Comparison of ENCODE assay signal across 19 mouse cellular contexts in the genomic region with DNA sequence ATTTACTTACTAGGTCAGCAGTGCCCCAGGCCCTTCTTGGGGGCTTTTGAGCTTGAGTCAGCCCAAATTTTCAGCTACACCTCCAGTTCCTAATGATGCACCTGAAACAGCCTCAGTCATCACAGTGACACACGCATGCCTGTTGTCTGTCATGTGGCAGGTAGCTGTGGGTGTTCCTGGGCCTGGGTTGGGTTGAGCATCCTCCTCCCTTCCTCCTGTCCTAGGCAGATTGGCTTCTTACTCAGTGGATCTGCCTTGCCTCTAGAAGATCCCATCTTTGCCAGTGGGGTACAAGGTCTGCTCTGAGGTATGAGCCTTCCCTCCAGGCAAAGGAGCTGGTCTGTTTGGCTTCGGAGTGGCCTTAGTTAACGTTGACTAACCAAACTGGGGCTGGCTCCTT. TPM values are rescaled to one million over a fixed set of nuclear protein-coding genes. Genes with fewer than 3 reads are reported as not detected.
DNase-seq lines count a peak whose midpoint lies in the region; ATAC-seq and TF ChIP-seq lines count a peak whose summit lies in the region.
"Had no signal": no experiment of that assay in that cellular context is flagged by ENCODE, and none has a peak within 500 bp of the region (broad histone marks: within the 10 kb centered on the region; RNA-seq: fewer than 3 reads in every experiment).

No protein-coding gene starts in this region.

- peaks cover 9% of the 10 kb centered on the region for H3K79me2 ChIP-seq in myocyte (ENCODE audit: control insufficient read depth, insufficient read depth)

- H3K27me3 ChIP-seq in heart, embryonic 11.5 days (ENCODE audit: control insufficient read depth, insufficient read depth, low read length): no peaks in the 10 kb centered on the region
- H3K27me3 ChIP-seq in neural tube, embryonic 13.5 days: no peaks in the 10 kb centered on the region
- H3K27me3 ChIP-seq in embryonic facial prominence, embryonic 15.5 days: no peaks in the 10 kb centered on the region
- no peaks in the 10 kb centered on the region for H3K27me3 ChIP-seq in myocyte (ENCODE audit: control insufficient read depth, insufficient read depth, insufficient read length)
- H3K27me3 ChIP-seq in forebrain, postnatal 0 days (ENCODE audit: insufficient read depth, low read length): no peaks in the 10 kb centered on the region
- H3K27me3 ChIP-seq: embryonic facial prominence, embryonic 12.5 days; forebrain, embryonic 15.5 days; hindbrain, embryonic 15.5 days had no signal

- no peak overlapping the region for H3K4me2 ChIP-seq in heart, embryonic 11.5 days
- peak overlapping the region; percentile 88; the same call in 1 of the 2 replicates for H3K4me2 ChIP-seq in neural tube, embryonic 13.5 days
- no peak overlapping the region for H3K4me2 ChIP-seq in embryonic facial prominence, embryonic 15.5 days (replicated peaks)
- no peak overlapping the region for H3K4me2 ChIP-seq in myocyte (ENCODE audit: low read depth)
- H3K4me2 ChIP-seq in forebrain, postnatal 0 days (ENCODE audit: low read depth): no peak overlapping the region
- H3K4me2 ChIP-seq: embryonic facial prominence, embryonic 12.5 days; forebrain, embryonic 15.5 days had no signal

- H3K9me3 ChIP-seq in heart, embryonic 11.5 days (replicated peaks; ENCODE audit: control insufficient read depth, low read length): no peaks in the 10 kb centered on the region
- no peaks in the 10 kb centered on the region for H3K9me3 ChIP-seq in neural tube, embryonic 13.5 days
- H3K9me3 ChIP-seq in embryonic facial prominence, embryonic 15.5 days (replicated peaks): no peaks in the 10 kb centered on the region
- H3K9me3 ChIP-seq in forebrain, postnatal 0 days (ENCODE audit: low read length): no peaks in the 10 kb centered on the region
- H3K9me3 ChIP-seq: embryonic facial prominence, embryonic 12.5 days; forebrain, embryonic 15.5 days; G1E; hindbrain, embryonic 15.5 days; midbrain, embryonic 10.5 days had no signal

- H3K4me1 ChIP-seq in heart, embryonic 11.5 days (ENCODE audit: control insufficient read depth, insufficient read depth, low read length): peaks cover 18% of the 10 kb centered on the region
- peaks cover 44% of the 10 kb centered on the region for H3K4me1 ChIP-seq in neural tube, embryonic 13.5 days (replicated peaks)
- H3K4me1 ChIP-seq in embryonic facial prominence, embryonic 15.5 days: peaks cover 39% of the 10 kb centered on the region
- peaks cover 13% of the 10 kb centered on the region for H3K4me1 ChIP-seq in forebrain, postnatal 0 days (ENCODE audit: insufficient read depth)

- no peak for TF ChIP-seq CTCF in forebrain, postnatal 0 days (IDR thresholded peaks at IDR 0.05; ENCODE audit: low read depth)

- no peak overlapping the region for H3ac ChIP-seq in myocyte (ENCODE audit: control insufficient read depth, insufficient read length)

- WGBS in heart, embryonic 11.5 days (ENCODE audit: insufficient replicate concordance): 88% methylated on average over 3 of the region's 3 CpGs
- 96% methylated on average over 3 of the region's 3 CpGs for WGBS in neural tube, embryonic 13.5 days
- 81% methylated on average over 3 of the region's 3 CpGs for WGBS in embryonic facial prominence, embryonic 15.5 days
- 93% methylated on average over 3 of the region's 3 CpGs for WGBS in forebrain, postnatal 0 days

- peak overlapping the region; percentile 29; the same call in 1 of the 2 replicates for H3K9ac ChIP-seq in heart, embryonic 11.5 days (ENCODE audit: low read depth, low read length)
- H3K9ac ChIP-seq in neural tube, embryonic 13.5 days: 0 out of 2 replicates have a peak overlapping the region, but pooled peaks have one; percentile 26
- no peak overlapping the region for H3K9ac ChIP-seq in embryonic facial prominence, embryonic 15.5 days
- H3K9ac ChIP-seq in forebrain, postnatal 0 days: no peak overlapping the region
- H3K9ac ChIP-seq: embryonic facial prominence, embryonic 12.5 days; forebrain, embryonic 15.5 days; hindbrain, embryonic 15.5 days had no signal

- TF ChIP-seq POLR2A in myocyte (IDR thresholded peaks at IDR 0.05; ENCODE audit: insufficient read length, low read depth): peak; percentile 39

- H3K27ac ChIP-seq in heart, embryonic 11.5 days (ENCODE audit: low read depth, low read length): no peak overlapping the region
- no peak overlapping the region for H3K27ac ChIP-seq in neural tube, embryonic 13.5 days (replicated peaks)
- no peak overlapping the region for H3K27ac ChIP-seq in embryonic facial prominence, embryonic 15.5 days (replicated peaks)
- no peak overlapping the region for H3K27ac ChIP-seq in forebrain, postnatal 0 days (ENCODE audit: low read depth, low read length)
- H3K27ac ChIP-seq: embryonic facial prominence, embryonic 12.5 days; forebrain, embryonic 15.5 days; hindbrain, embryonic 15.5 days; midbrain, embryonic 10.5 days had no signal

- DNase-seq in heart, postnatal 4 days: no peak
- no peak for DNase-seq in neural tube, embryonic 10.5 days (ENCODE audit: extremely low spot score, low spot score)
- no peak for DNase-seq in forebrain, postnatal 0 days
- no peak for DNase-seq in retina, postnatal 1 day
- DNase-seq: heart, adult 18-20 months; kidney, postnatal 14 days; lung, postnatal 14 days; right cerebral cortex, adult 18-20 months; thymus, adult 2 months had no signal

- no peak overlapping the region for H3K4me3 ChIP-seq in heart, embryonic 11.5 days (ENCODE audit: low read depth, low read length)
- no peak overlapping the region for H3K4me3 ChIP-seq in neural tube, embryonic 13.5 days
- H3K4me3 ChIP-seq in embryonic facial prominence, embryonic 15.5 days (replicated peaks): 0 out of 2 replicates have a peak overlapping the region, but pooled peaks have one; percentile 2
- no peak overlapping the region for H3K4me3 ChIP-seq in myocyte
- H3K4me3 ChIP-seq in forebrain, postnatal 0 days (ENCODE audit: low read depth, low read length): no peak overlapping the region
- H3K4me3 ChIP-seq: hindbrain, embryonic 15.5 days; midbrain, embryonic 10.5 days had no signal

- no peak for ATAC-seq in heart, embryonic 11.5 days (replicated peaks; ENCODE audit: insufficient number of reproducible peaks, low FRiP score, low TSS enrichment)
- ATAC-seq in neural tube, embryonic 13.5 days (ENCODE audit: low read depth): no peak
- ATAC-seq in embryonic facial prominence, embryonic 15.5 days (ENCODE audit: insufficient number of reproducible peaks, low FRiP score, low TSS enrichment, low read depth): no peak
- ATAC-seq in forebrain, postnatal 0 days: no peak
- ATAC-seq: forebrain, embryonic 15.5 days; intestine, postnatal 0 days had no signal

- peaks cover 16% of the 10 kb centered on the region for H3K36me3 ChIP-seq in heart, embryonic 11.5 days (ENCODE audit: control insufficient read depth, insufficient read depth, low read length)
- H3K36me3 ChIP-seq in neural tube, embryonic 13.5 days: peaks cover 52% of the 10 kb centered on the region
- H3K36me3 ChIP-seq in embryonic facial prominence, embryonic 15.5 days: peaks cover 61% of the 10 kb centered on the region
- H3K36me3 ChIP-seq in myocyte (ENCODE audit: control insufficient read depth, insufficient read depth): peaks cover 5% of the 10 kb centered on the region
- peaks cover 46% of the 10 kb centered on the region for H3K36me3 ChIP-seq in forebrain, postnatal 0 days (ENCODE audit: insufficient read depth)

RNA-seq across cellular contexts. Expression of a gene that starts 2.4 kb away (rescaled TPM):
- 25.2 and 26.5 TPM in 2 replicates for polyA plus RNA-seq in heart, embryonic 11.5 days (2014; fragmentation: Nextera tagmentation; extraction: Ambion mirVana)
- 10 to 100 TPM; 34.8 to 38.6 TPM for total RNA-seq in heart, postnatal 4 days (2021)
- polyA plus RNA-seq in neural tube, embryonic 13.5 days (2015; fragmentation: Nextera tagmentation; extraction: Ambion mirVana): 64.6 and 74.2 TPM in 2 replicates
- polyA plus RNA-seq in embryonic facial prominence, embryonic 15.5 days (2015; fragmentation: Nextera tagmentation; extraction: Ambion mirVana): 43.5 and 45.3 TPM in 2 replicates
- polyA plus RNA-seq in myocyte (2012; fragmentation: generic; extraction: Trizol): 46.6 TPM
- total RNA-seq in forebrain, postnatal 0 days (2014; rRNA removed): 75.7 and 91.0 TPM in 2 replicates
- 89.8 and 97.8 TPM in 2 replicates for polyA plus RNA-seq in forebrain, postnatal 0 days (2015; fragmentation: Nextera tagmentation; extraction: Ambion mirVana)

RNA-seq across cellular contexts. Expression of a gene that starts 2.7 kb away (rescaled TPM):
- 42.3 and 43.3 TPM in 2 replicates for polyA plus RNA-seq in heart, embryonic 11.5 days (2014; fragmentation: Nextera tagmentation; extraction: Ambion mirVana)
- total RNA-seq in heart, postnatal 4 days (2021): 10 to 100 TPM; 25.6 to 27.0 TPM
- polyA plus RNA-seq in neural tube, embryonic 13.5 days (2015; fragmentation: Nextera tagmentation; extraction: Ambion mirVana): 63.5 and 76.1 TPM in 2 replicates
- polyA plus RNA-seq in embryonic facial prominence, embryonic 15.5 days (2015; fragmentation: Nextera tagmentation; extraction: Ambion mirVana): 48.9 and 49.6 TPM in 2 replicates
- 38.5 TPM for polyA plus RNA-seq in myocyte (2012; fragmentation: generic; extraction: Trizol)
- 40.5 and 50.6 TPM in 2 replicates for total RNA-seq in forebrain, postnatal 0 days (2014; rRNA removed)
- polyA plus RNA-seq in forebrain, postnatal 0 days (2015; fragmentation: Nextera tagmentation; extraction: Ambion mirVana): 67.3 and 80.1 TPM in 2 replicates

RNA-seq across cellular contexts. Expression of a gene that starts 6.0 kb away (rescaled TPM):
- 15.3 and 19.3 TPM in 2 replicates for polyA plus RNA-seq in heart, embryonic 11.5 days (2014; fragmentation: Nextera tagmentation; extraction: Ambion mirVana)
- 10 to 100 TPM; 24.8 to 27.1 TPM for total RNA-seq in heart, postnatal 4 days (2021)
- 32.7 and 36.3 TPM in 2 replicates for polyA plus RNA-seq in neural tube, embryonic 13.5 days (2015; fragmentation: Nextera tagmentation; extraction: Ambion mirVana)
- polyA plus RNA-seq in embryonic facial prominence, embryonic 15.5 days (2015; fragmentation: Nextera tagmentation; extraction: Ambion mirVana): 28.5 and 32.6 TPM in 2 replicates
- 12.5 TPM for polyA plus RNA-seq in myocyte (2012; fragmentation: generic; extraction: Trizol)
- total RNA-seq in forebrain, postnatal 0 days (2014; rRNA removed): 35.6 and 36.6 TPM in 2 replicates
- 14.7 and 17.9 TPM in 2 replicates for polyA plus RNA-seq in forebrain, postnatal 0 days (2015; fragmentation: Nextera tagmentation; extraction: Ambion mirVana)

RNA-seq across cellular contexts. Expression of a gene that starts 6.1 kb away (rescaled TPM):
- 85.6 and 92.1 TPM in 2 replicates for polyA plus RNA-seq in heart, embryonic 11.5 days (2014; fragmentation: Nextera tagmentation; extraction: Ambion mirVana)
- 10 to 100 TPM; 93.6 to 97.0 TPM for total RNA-seq in heart, postnatal 4 days (2021)
- 71.1 and 85.7 TPM in 2 replicates for polyA plus RNA-seq in neural tube, embryonic 13.5 days (2015; fragmentation: Nextera tagmentation; extraction: Ambion mirVana)
- 86.8 and 92.3 TPM in 2 replicates for polyA plus RNA-seq in embryonic facial prominence, embryonic 15.5 days (2015; fragmentation: Nextera tagmentation; extraction: Ambion mirVana)
- polyA plus RNA-seq in myocyte (2012; fragmentation: generic; extraction: Trizol): 142 TPM
- total RNA-seq in forebrain, postnatal 0 days (2014; rRNA removed): 39.5 and 45.5 TPM in 2 replicates
- 128 and 138 TPM in 2 replicates for polyA plus RNA-seq in forebrain, postnatal 0 days (2015; fragmentation: Nextera tagmentation; extraction: Ambion mirVana)

RNA-seq across cellular contexts. Expression of a gene that starts 7.4 kb away (rescaled TPM):
- 35.7 and 37.9 TPM in 2 replicates for polyA plus RNA-seq in heart, embryonic 11.5 days (2014; fragmentation: Nextera tagmentation; extraction: Ambion mirVana)
- 10 to 100 TPM; 33.6 to 42.8 TPM for total RNA-seq in heart, postnatal 4 days (2021)
- 86.0 and 89.0 TPM in 2 replicates for polyA plus RNA-seq in neural tube, embryonic 13.5 days (2015; fragmentation: Nextera tagmentation; extraction: Ambion mirVana)
- 48.2 and 52.0 TPM in 2 replicates for polyA plus RNA-seq in embryonic facial prominence, embryonic 15.5 days (2015; fragmentation: Nextera tagmentation; extraction: Ambion mirVana)
- 23.7 TPM for polyA plus RNA-seq in myocyte (2012; fragmentation: generic; extraction: Trizol)
- total RNA-seq in forebrain, postnatal 0 days (2014; rRNA removed): 60.1 and 75.7 TPM in 2 replicates
- polyA plus RNA-seq in forebrain, postnatal 0 days (2015; fragmentation: Nextera tagmentation; extraction: Ambion mirVana): 74.7 and 81.0 TPM in 2 replicates

Comparison
In these comparisons a context has a peak if more than half of its experiments do, and no peak if none do; other contexts are left out.
1. H3K9ac ChIP-seq: peak in heart, embryonic 11.5 days (single experiment) and neural tube, embryonic 13.5 days (single experiment); none in embryonic facial prominence, embryonic 15.5 days (single experiment) and forebrain, postnatal 0 days (single experiment).